ENCODE assay signal across 13 mouse cellular contexts in the genomic region with DNA sequence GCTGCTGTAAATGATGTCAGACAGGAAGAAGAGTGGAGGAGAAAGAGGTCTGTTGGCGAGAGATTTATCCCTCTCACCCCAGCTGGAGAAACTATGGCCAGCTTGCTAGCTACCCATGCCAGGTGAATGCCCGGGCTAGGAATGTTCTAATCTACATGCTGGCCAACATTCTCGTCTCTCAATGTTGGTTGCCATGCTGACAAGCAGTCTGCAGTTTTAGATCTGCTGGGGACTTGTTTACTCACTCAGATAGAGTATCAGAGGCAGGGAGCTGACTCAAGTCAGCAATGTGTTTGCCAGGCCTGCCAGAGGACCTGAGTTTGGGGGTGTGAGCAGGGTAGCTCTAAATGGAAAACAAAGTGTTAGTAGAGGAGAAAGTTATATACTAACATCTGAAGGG.
DNase-seq lines count a peak whose midpoint lies in the region; ATAC-seq and TF ChIP-seq lines count a peak whose summit lies in the region.
"Had no signal": no experiment of that assay in that cellular context is flagged by ENCODE, and none has a peak within 500 bp of the region (broad histone marks: within the 10 kb centered on the region; RNA-seq: fewer than 3 reads in every experiment).

No protein-coding gene starts in this region.

- WGBS in heart, postnatal 0 days: 15% methylated on average over 3 of the region's 3 CpGs

- peak overlapping the region; percentile 68 for H3K27ac ChIP-seq in heart, postnatal 0 days (ENCODE audit: low read depth)
- H3K27ac ChIP-seq: limb, embryonic 10.5 days; midbrain, embryonic 10.5 days had no signal

- TF ChIP-seq CTCF in heart, postnatal 0 days (IDR thresholded peaks at IDR 0.05; ENCODE audit: low read depth): no peak

- no peak overlapping the region for H3K4me2 ChIP-seq in heart, postnatal 0 days (ENCODE audit: low read depth, low read length)

- no peaks in the 10 kb centered on the region for H3K9me3 ChIP-seq in heart, postnatal 0 days (replicated peaks; ENCODE audit: control insufficient read depth, low read length)
- H3K9me3 ChIP-seq: limb, embryonic 10.5 days; midbrain, embryonic 10.5 days had no signal

- TF ChIP-seq EP300 in heart, postnatal 0 days (IDR thresholded peaks at IDR 0.05; ENCODE audit: low read depth): no peak

- peak; percentile 40; the same call in 1 of the 2 replicates for ATAC-seq in heart, postnatal 0 days (ENCODE audit: insufficient read depth, low read depth)

- peaks cover 54% of the 10 kb centered on the region for H3K4me1 ChIP-seq in heart, postnatal 0 days (ENCODE audit: control insufficient read depth, insufficient read depth)

- no peaks in the 10 kb centered on the region for H3K36me3 ChIP-seq in heart, postnatal 0 days (replicated peaks; ENCODE audit: control insufficient read depth, insufficient read depth, low read length)
- H3K36me3 ChIP-seq: limb, embryonic 10.5 days; midbrain, embryonic 10.5 days had no signal

- no peak overlapping the region for H3K4me3 ChIP-seq in heart, postnatal 0 days (ENCODE audit: low read depth, low read length)
- H3K4me3 ChIP-seq: limb, embryonic 10.5 days; midbrain, embryonic 10.5 days had no signal

- no peak overlapping the region for H3K9ac ChIP-seq in heart, postnatal 0 days (replicated peaks; ENCODE audit: low read depth, low read length)

- H3K27me3 ChIP-seq in heart, postnatal 0 days (ENCODE audit: control insufficient read depth, insufficient read depth, low read length): no peaks in the 10 kb centered on the region

- DNase-seq in cerebellum, postnatal 36 days: peak; percentile 3 to 4
- no peak for DNase-seq in cerebellum, adult 8-10 months
- peak; percentile 34 for DNase-seq in layer of hippocampus, adult 9-11 months
- no peak for DNase-seq in layer of hippocampus, postnatal 14 days (ENCODE audit: low spot score in 2 of 2)
- DNase-seq in fibroblast of lung, adult 2 months (ENCODE audit: low read depth): peak; percentile 41
- DNase-seq in heart, postnatal 0 days (ENCODE audit: low spot score): peak; percentile 36
- no peak for DNase-seq in yolk sac, embryonic 10.5 days (ENCODE audit: low spot score)
- DNase-seq in thymus, postnatal 10 days (ENCODE audit: low spot score in 2 of 2): no peak
- DNase-seq: cerebellum, adult 11 months; kidney, adult 18-20 months; right cerebral cortex, postnatal 4 days had no signal

Comparison
In these comparisons a context has a peak if more than half of its experiments do, and no peak if none do; other contexts are left out.
1. DNase-seq: peak in cerebellum, postnatal 36 days (2 of 2), layer of hippocampus, adult 9-11 months (single experiment), fibroblast of lung, adult 2 months (single experiment) and heart, postnatal 0 days (single experiment); none in cerebellum, adult 8-10 months (single experiment), layer of hippocampus, postnatal 14 days (0 of 2), yolk sac, embryonic 10.5 days (single experiment) and thymus, postnatal 10 days (0 of 2).